Mouse (Mus musculus): ENCODE measurements around the gene Nup160.

The Nup160 gene

GRCm38 (mm10) chr2:90677007-90677406 lies at the start of gene Nup160:
Nup160 (plus strand) TSS chr2:90677215.
- in situ Hi-C loops (cut with MboI; ENCODE audit: low sequenced_read_pairs), result loop anchor here (5.0 to 10.0 kb wide), 2 partner anchors 92 to 195 kb away; partner anchors contain the start of gene Ptprj

- in situ Hi-C loops (cut with MboI; ENCODE audit: low sequenced_read_pairs), result no loop called here
Measured at GRCm38 (mm10) chr2:90628261-90628660, 48.8 kb upstream of the Nup160 start.

- in situ Hi-C loops (cut with MboI; ENCODE audit: low sequenced_read_pairs), result no loop called here
Measured at GRCm38 (mm10) chr2:90629552-90629951, 47.5 kb upstream of the Nup160 start.

DNA sequence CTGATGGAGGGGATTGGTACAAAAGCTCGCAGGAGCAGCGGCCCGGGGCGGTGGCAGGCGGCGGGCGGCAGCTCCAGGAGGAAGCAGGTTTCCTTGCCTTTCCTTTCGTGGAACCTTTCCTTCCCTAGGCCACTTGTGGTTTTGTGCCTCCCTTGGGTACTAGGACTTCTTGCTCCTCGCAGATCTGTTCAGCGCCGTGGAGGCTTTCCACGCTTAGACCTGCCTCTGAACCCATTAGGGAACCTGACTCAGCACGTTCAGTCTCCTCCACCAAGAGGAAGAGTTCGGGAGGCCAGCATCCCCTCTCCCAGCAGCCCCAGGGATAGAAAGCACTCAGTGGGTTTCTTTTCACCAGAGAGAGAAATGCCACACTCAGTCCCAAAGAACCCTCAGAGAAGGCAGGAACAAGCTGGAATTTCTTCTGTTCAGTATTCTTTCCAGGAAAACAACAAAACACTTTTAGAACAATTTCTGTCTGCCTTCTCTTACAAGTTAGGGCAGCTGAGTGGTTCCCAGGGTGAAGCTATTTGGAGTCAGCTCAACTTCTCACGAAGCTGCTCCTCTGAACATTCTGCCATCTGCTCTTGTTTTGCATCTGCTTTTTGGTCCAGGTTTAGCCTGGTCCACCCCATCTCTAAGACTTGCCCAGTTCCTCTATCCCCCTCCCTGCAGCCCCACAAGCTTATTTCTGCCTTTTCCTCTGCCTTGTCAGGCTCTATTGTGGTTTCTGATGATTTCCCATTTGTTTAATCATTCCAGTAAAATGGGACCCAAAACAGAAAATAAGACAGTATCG lies 44.9 kb upstream of the Nup160 start:
- in situ Hi-C loops (cut with MboI; ENCODE audit: low sequenced_read_pairs), result no loop called here

- in situ Hi-C loops (cut with MboI; ENCODE audit: low sequenced_read_pairs), result no loop called here
Measured at GRCm38 (mm10) chr2:90634671-90635070, 42.3 kb upstream of the Nup160 start.

- in situ Hi-C loops (cut with MboI; ENCODE audit: low sequenced_read_pairs), result no loop called here
Measured at GRCm38 (mm10) chr2:90635085-90635723, 41.8 kb upstream of the Nup160 start.

GRCm38 (mm10) chr2:90636853-90637252 lies 40.2 kb upstream of the Nup160 start:
- in situ Hi-C loops (cut with MboI; ENCODE audit: low sequenced_read_pairs), result no loop called here

GRCm38 (mm10) chr2:90638986-90639746 lies 37.8 kb upstream of the Nup160 start:
- in situ Hi-C loops (cut with MboI; ENCODE audit: low sequenced_read_pairs), result no loop called here

DNA sequence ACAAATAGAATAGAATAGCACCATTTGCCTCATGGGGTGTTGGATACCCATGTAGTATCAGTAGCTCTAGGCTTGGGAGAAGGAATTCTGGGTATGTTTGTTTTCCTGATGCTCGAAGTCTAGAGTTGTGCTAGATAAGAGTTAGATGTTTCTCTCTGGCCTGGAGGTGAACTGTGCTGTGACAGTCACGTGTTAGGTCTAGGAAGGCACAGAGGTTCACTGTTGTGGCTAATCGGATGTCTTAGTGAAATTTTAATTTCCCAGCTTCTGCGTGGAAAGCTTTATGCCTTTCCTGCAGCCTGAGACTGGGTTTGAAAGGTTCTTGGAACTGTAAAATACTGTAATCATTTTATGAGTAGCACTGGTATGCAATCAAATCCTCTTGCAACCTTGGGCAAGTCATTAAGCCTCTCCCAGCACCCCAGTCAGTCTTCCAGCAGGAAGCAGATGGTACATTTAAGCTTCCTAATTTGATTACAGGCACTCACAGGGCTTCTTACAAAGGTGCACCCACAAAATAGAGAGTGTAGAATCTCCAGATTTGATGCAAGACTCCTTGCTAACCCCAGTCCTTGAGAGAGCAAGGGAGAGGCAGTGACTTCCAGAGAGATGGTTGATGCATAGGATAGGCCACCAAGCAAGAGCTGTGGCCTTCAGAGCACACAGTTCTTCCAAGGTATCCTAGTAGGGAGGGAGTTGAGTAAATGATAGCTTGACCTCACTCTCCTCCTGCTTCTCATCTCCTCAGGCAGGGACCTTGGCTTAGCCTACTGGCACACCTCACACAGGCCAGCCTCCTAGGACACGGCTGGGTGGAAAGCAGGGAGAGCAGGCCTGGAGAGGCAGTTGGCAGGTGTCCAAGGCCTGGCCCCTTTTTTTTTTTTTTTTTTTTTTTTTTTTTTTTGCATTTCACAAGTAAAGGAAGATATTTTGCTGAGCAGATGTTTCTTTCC lies 37.0 kb upstream of the Nup160 start:
- in situ Hi-C loops (cut with MboI; ENCODE audit: low sequenced_read_pairs), result no loop called here

DNA sequence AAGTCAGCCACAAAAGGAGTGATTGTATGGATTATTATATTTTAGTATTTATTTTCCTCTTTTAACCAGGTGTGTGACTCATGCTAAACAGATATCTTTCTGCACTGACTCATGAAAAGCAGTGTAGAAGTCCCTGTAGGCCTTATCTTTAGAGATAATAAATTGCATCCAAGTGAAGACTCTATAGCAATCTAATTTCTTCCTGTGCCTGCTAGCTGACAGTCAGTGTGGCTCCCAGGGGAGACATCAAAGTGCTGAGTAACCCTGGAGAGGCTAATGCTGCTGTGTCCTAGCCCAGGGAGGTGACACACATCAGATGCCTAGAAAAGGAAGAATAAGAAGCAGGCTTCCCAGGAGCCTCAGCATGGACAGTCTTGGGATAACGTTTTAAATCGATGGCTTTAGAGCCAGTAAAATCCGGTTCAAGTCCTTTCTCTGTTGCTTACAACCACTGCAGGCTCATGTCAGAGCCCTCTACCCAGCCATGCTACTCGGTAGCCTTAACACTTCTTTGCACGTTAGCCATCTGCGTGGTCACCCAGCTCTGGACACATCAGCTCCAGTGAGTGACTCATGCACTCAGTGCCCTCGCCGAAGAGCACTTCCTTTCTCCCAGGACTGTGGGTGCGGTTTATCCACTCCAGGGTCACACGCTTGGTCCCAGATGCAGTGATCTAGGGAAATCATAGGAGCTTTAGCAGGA lies 35.9 kb upstream of the Nup160 start:
- in situ Hi-C loops (cut with MboI; ENCODE audit: low sequenced_read_pairs), result no loop called here

DNA sequence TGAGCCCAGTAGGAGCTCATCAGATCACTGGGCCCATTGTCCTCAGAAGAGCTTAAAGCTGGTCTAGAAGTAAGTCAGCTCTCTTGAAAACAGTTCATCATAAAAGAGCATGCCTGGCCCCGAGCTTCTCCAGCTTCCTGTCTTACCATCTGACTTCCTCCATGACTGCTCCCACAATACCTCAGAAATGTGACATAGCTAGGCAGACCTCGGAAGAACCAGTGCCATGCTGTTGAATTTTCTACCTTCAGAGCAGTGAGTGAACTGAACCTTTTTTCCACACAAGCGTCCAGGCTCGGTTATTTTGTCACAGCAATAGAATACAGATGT lies 35.3 kb upstream of the Nup160 start:
- in situ Hi-C loops (cut with MboI; ENCODE audit: low sequenced_read_pairs), result no loop called here

GRCm38 (mm10) chr2:90647084-90647483 lies 29.9 kb upstream of the Nup160 start:
- in situ Hi-C loops (cut with MboI; ENCODE audit: low sequenced_read_pairs), result no loop called here

- in situ Hi-C loops (cut with MboI; ENCODE audit: low sequenced_read_pairs), result no loop called here
Measured at GRCm38 (mm10) chr2:90649405-90649804, 27.6 kb upstream of the Nup160 start.

DNA sequence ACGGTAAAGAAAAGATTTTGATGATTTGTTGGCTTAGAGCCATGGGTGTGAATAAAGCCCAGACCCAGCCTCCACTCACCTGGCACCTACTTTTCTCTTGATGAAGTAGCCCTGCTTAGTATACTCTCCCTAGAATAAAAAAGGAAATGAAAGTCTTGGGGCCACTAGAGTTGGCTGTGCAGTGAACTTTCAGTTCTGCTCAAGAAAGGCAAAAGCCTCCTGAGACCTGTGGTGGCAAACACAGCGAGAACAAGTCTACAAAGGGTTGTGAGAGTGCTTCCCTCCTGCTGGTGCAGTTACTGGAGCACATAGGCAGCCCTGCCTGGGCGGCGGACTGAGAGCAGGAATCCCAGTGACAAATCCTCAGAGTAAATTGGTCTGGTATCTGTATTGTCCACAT lies 27.1 kb upstream of the Nup160 start:
- in situ Hi-C loops (cut with MboI; ENCODE audit: low sequenced_read_pairs), result no loop called here

- in situ Hi-C loops (cut with MboI; ENCODE audit: low sequenced_read_pairs), result no loop called here
Measured at GRCm38 (mm10) chr2:90652101-90652500, 24.9 kb upstream of the Nup160 start.

DNA sequence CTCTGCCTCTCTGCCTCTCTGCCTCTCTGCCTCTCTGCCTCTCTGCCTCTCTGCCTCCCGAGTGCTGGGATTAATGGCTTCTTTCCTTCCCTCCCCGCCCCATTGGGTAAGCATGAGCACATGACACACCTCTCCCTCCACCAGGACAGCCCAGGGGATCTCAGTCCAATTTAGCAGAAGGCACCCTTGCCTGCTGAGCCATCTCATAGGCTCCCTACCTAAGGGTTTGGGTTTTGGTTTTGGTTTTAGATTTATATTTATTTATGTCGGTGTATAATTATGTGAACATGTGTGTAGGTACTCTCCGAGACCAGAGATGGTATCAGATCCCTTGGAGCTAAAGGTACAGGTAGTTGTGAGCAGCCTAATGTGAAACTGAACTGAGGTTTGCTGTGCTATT lies 24.0 kb upstream of the Nup160 start:
- in situ Hi-C loops (cut with MboI; ENCODE audit: low sequenced_read_pairs), result no loop called here

DNA sequence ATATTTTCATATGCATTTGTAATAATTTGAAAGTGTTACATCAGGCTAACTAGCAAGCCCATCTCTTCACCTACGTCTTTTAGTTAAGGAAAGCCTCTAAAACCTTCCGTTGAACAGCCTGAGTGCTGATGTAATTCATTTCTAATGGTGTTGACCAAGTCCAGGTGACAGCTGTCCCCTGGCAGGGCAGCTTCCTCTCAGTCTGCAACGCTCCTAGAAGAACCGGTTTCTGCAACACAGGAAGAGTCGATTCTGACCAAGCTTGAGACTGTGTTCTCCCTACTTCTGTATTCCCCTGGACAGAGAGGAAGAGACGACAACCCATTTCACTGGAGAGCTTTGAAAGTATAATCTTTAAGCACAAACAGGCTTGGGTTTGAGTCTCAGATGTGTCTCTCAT lies 21.6 kb upstream of the Nup160 start:
- in situ Hi-C loops (cut with MboI; ENCODE audit: low sequenced_read_pairs), result no loop called here

DNA sequence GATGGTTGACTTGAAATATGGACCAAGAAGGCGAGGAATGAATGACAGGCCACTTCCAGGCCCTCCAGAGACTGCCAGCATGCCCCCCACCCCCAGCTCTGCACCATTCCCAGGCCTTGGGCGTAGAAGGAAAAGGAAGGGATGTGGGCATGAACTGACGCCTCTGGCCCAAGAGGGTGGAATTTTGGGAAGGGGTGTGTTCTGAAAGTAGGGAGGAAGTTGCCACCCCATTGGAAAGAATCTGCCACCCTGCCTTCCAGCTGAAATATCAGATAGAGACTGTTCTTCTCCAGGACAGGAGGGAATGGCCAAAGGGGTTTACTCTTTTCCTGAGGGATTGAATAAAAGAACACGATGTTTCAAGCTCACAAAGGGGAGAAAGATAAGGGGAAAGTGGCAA lies 18.4 kb upstream of the Nup160 start:
- in situ Hi-C loops (cut with MboI; ENCODE audit: low sequenced_read_pairs), result no loop called here

GRCm38 (mm10) chr2:90659016-90659415 lies 18.0 kb upstream of the Nup160 start:
- in situ Hi-C loops (cut with MboI; ENCODE audit: low sequenced_read_pairs), result no loop called here

GRCm38 (mm10) chr2:90659639-90660038 lies 17.4 kb upstream of the Nup160 start:
- in situ Hi-C loops (cut with MboI; ENCODE audit: low sequenced_read_pairs), result no loop called here

Data from CH12F3 (cell line).